Mouse (Mus musculus): ENCODE measurements around the gene Atoh7. TPM values are rescaled to one million over a fixed set of nuclear protein-coding genes. Genes with fewer than 3 reads are reported as not detected.
A peak's percentile ranks its signal among the peaks of the same experiment; 100 is the strongest.

Gene Atoh7
- polyA plus RNA-seq, 2 experiments = 0.08 to 0.17 TPM

DNA sequence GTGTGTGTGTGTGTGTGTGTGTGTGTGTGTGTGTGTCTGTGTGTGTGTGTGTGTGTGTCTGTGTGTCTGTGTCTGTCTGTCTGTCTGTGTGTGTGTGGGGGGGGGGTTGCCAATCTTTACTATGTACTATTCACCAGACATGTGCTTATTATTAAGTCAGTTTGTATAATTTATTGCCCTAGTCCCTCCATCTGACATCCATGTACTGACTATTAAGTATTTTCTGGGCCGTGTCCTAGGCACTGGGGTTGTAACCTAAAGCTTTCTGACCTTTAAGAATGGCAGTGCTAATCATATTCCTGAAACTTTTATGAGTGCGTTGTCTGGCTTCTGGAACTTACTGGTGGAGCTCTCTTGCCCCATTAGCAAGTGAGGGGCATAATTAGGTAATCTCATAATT, 2.7 kb upstream of the Atoh7 start:
- no peak overlapping the region for H3K4me3 ChIP-seq (replicated peaks; ENCODE audit: low read length)
- H3K4me1 ChIP-seq (ENCODE audit: control insufficient read depth, insufficient read depth, low read length) = no peaks in the 10 kb centered on the region
- H3K9me3 ChIP-seq (ENCODE audit: control insufficient read depth, low read length) = no peaks in the 10 kb centered on the region
- H3K36me3 ChIP-seq (ENCODE audit: control insufficient read depth, insufficient read depth, low read length) = no peaks in the 10 kb centered on the region
- DNase-seq (ENCODE audit: low spot score) (no peak), ATAC-seq (ENCODE audit: low FRiP score, low read depth) (no peak)
- 10% methylated on average over 2 of the region's 2 CpGs for WGBS
- TF ChIP-seq POLR2A (IDR thresholded peaks at IDR 0.05; ENCODE audit: borderline replicate concordance, extremely low read depth, insufficient read depth, insufficient read length) = no peak
- no peak overlapping the region for H3K27ac ChIP-seq (replicated peaks; ENCODE audit: low read depth, low read length)
- no peak overlapping the region for H3K9ac ChIP-seq (ENCODE audit: low read depth, low read length, severe bottlenecking)
- H3K27me3 ChIP-seq (ENCODE audit: control insufficient read depth, insufficient read depth, low read length) = 0 out of 2 replicates have a peak, but pooled peaks cover 3% of the 10 kb centered on the region
- H3K4me2 ChIP-seq (replicated peaks; ENCODE audit: low read depth, low read length, severe bottlenecking) = no peak overlapping the region

DNA sequence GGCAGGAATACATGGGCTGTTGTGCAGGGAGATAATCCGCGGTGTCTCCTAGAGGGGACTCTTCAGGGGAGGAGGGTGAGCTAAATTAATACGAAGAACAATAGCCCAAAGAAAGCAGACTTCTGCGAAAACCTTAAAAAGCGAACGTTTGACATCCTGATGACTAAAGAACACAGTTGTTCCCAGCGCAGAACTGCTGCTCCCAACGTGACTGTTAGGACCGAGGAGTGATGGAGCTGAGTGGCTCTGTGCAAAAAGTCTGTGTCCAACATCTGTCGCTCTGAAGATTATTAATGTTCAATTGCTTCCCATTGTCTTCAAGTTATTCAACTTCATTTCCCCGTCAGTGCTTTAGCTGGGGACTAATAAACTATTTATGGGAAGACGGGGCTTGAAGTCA, 1.3 kb upstream of the Atoh7 start:
- Histone ChIP-seq H3K4me3 (replicated peaks; ENCODE audit: low read length) (no peak overlapping the region), H3K4me1 (ENCODE audit: control insufficient read depth, insufficient read depth, low read length) (no peaks in the 10 kb centered on the region), H3K36me3 (ENCODE audit: control insufficient read depth, insufficient read depth, low read length) (no peaks in the 10 kb centered on the region), H3K27ac (replicated peaks; ENCODE audit: low read depth, low read length) (no peak overlapping the region), H3K27me3 (ENCODE audit: control insufficient read depth, insufficient read depth, low read length) (0 out of 2 replicates have a peak, but pooled peaks cover 3% of the 10 kb centered on the region), H3K9me3 (ENCODE audit: control insufficient read depth, low read length) (no peaks in the 10 kb centered on the region), H3K4me2 (replicated peaks; ENCODE audit: low read depth, low read length, severe bottlenecking) (no peak overlapping the region), H3K9ac (ENCODE audit: low read depth, low read length, severe bottlenecking) (no peak overlapping the region)
- ATAC-seq (ENCODE audit: low FRiP score, low read depth) (no peak), DNase-seq (ENCODE audit: low spot score) (no peak)
- TF ChIP-seq POLR2A (IDR thresholded peaks at IDR 0.05; ENCODE audit: borderline replicate concordance, extremely low read depth, insufficient read depth, insufficient read length) = no peak
- 49% methylated on average over 12 of the region's 12 CpGs for WGBS

DNA sequence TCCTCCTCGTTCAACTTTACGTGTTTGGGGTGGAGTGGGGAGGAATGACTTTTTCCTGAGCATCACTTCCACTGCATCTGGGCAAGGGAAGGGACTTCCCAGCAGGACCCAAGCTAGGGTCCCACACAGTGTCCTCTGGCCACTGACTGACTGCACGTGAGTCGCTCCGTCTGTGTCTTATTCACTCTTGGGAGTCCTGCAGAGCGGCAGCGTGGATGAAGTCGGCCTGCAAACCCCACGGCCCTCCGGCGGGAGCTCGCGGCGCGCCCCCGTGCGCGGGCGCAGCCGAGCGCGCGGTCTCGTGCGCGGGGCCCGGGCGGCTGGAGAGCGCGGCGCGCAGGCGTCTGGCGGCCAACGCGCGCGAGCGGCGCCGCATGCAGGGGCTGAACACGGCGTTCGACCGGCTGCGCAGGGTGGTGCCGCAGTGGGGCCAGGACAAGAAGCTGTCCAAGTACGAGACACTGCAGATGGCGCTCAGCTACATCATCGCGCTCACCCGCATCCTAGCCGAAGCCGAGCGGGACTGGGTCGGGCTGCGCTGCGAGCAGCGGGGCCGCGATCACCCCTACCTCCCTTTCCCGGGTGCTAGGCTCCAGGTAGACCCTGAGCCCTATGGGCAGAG, 601 bp downstream of the Atoh7 start:
- TF ChIP-seq POLR2A (IDR thresholded peaks at IDR 0.05; ENCODE audit: borderline replicate concordance, extremely low read depth, insufficient read depth, insufficient read length) = no peak

DNA sequence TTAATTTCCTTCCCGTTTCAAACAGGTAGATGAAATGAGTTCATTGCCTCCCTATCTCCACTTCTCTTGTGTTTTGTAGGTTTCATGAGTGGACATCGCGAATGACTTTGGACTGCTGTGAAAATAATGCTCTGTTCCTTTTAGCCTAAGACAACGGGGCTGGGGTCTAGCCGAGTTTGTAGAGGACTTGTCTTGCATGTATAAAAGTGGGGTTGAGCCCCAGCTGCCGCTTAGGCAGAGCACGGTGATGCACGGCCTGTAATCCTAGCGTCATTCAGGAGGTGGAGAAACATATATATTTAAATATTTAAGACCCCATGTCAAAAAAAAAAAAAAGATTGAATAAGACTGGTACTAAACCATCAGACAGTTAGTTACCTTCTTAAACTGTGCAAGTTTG, 1.2 kb downstream of the Atoh7 start:
- no peaks in the 10 kb centered on the region for H3K9me3 ChIP-seq (ENCODE audit: control insufficient read depth, low read length)
- H3K4me3 ChIP-seq (replicated peaks; ENCODE audit: low read length) = peak overlapping the region; percentile 59
- 14% methylated on average over 9 of the region's 9 CpGs for WGBS
- 0 out of 2 replicates have a peak, but pooled peaks cover 3% of the 10 kb centered on the region for H3K27me3 ChIP-seq (ENCODE audit: control insufficient read depth, insufficient read depth, low read length)
- TF ChIP-seq POLR2A (IDR thresholded peaks at IDR 0.05; ENCODE audit: borderline replicate concordance, extremely low read depth, insufficient read depth, insufficient read length) = no peak
- no peak for ATAC-seq (ENCODE audit: low FRiP score, low read depth)
- DNase-seq (ENCODE audit: low spot score) = no peak
- peak overlapping the region; percentile 60 for H3K9ac ChIP-seq (ENCODE audit: low read depth, low read length, severe bottlenecking)
- no peaks in the 10 kb centered on the region for H3K4me1 ChIP-seq (ENCODE audit: control insufficient read depth, insufficient read depth, low read length)
- H3K27ac ChIP-seq (replicated peaks; ENCODE audit: low read depth, low read length) = no peak overlapping the region
- no peaks in the 10 kb centered on the region for H3K36me3 ChIP-seq (ENCODE audit: control insufficient read depth, insufficient read depth, low read length)
- H3K4me2 ChIP-seq (replicated peaks; ENCODE audit: low read depth, low read length, severe bottlenecking) = peak overlapping the region; percentile 92

More for the DNA sequence above, 601 bp downstream of the Atoh7 start:
- peak; percentile 38 for DNase-seq (ENCODE audit: low spot score)
- H3K4me3 ChIP-seq (replicated peaks; ENCODE audit: low read length) = peak overlapping the region; percentile 59
- no peaks in the 10 kb centered on the region for H3K4me1 ChIP-seq (ENCODE audit: control insufficient read depth, insufficient read depth, low read length)
- H3K36me3 ChIP-seq (ENCODE audit: control insufficient read depth, insufficient read depth, low read length) = no peaks in the 10 kb centered on the region
- no peak overlapping the region for H3K27ac ChIP-seq (replicated peaks; ENCODE audit: low read depth, low read length)
- no peaks in the 10 kb centered on the region for H3K9me3 ChIP-seq (ENCODE audit: control insufficient read depth, low read length)
- peak; percentile 87 for ATAC-seq (ENCODE audit: low FRiP score, low read depth)
- peak overlapping the region; percentile 92 for H3K4me2 ChIP-seq (replicated peaks; ENCODE audit: low read depth, low read length, severe bottlenecking)
- H3K9ac ChIP-seq (ENCODE audit: low read depth, low read length, severe bottlenecking) = peak overlapping the region; percentile 60
- 0 out of 2 replicates have a peak, but pooled peaks cover 3% of the 10 kb centered on the region for H3K27me3 ChIP-seq (ENCODE audit: control insufficient read depth, insufficient read depth, low read length)
- WGBS = 0% methylated on average over 43 of the region's 62 CpGs

DNA sequence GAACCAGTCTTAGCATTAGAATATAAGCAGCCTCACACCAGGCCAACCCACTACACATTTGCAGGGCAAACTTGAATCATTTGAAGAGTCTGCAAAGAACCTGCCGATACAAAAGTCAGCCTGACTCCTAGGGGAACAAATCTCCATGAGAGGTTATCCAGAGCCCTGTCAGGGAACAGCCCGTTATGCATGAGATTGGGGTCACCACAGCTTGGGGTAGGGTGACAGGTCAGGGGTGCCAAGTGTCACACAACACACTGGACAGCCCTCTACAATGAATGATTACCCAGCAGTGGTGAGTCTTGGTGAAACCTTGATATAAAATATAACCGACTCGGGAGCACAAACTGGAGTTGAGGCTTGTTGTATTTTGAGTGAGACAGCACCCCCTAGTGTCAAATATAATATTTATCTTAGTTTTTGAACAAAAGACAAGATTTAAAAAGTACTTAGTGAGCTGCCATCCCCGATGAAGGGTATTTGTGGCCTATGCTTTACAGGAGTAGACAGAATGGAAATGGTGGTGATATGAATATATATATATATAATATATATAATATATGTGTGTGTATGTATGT, 13.7 kb downstream of the Atoh7 start:
- Histone ChIP-seq H3K4me1 (ENCODE audit: control insufficient read depth, insufficient read depth, low read length) (no peaks in the 10 kb centered on the region), H3K9ac (ENCODE audit: low read depth, low read length, severe bottlenecking) (no peak overlapping the region), H3K4me2 (replicated peaks; ENCODE audit: low read depth, low read length, severe bottlenecking) (no peak overlapping the region), H3K27ac (replicated peaks; ENCODE audit: low read depth, low read length) (no peak overlapping the region), H3K9me3 (ENCODE audit: control insufficient read depth, low read length) (no peaks in the 10 kb centered on the region), H3K27me3 (ENCODE audit: control insufficient read depth, insufficient read depth, low read length) (no peaks in the 10 kb centered on the region), H3K36me3 (ENCODE audit: control insufficient read depth, insufficient read depth, low read length) (no peaks in the 10 kb centered on the region), H3K4me3 (replicated peaks; ENCODE audit: low read length) (no peak overlapping the region)
- no peak for TF ChIP-seq POLR2A (IDR thresholded peaks at IDR 0.05; ENCODE audit: borderline replicate concordance, extremely low read depth, insufficient read depth, insufficient read length)
- no peak for ATAC-seq (ENCODE audit: low FRiP score, low read depth)
- DNase-seq (ENCODE audit: low spot score) = peak; percentile 46
- WGBS = 48% methylated on average over 5 of the region's 5 CpGs
